Mouse (Mus musculus): ENCODE data around the gene Fanci. TPM values are rescaled to one million over a fixed set of nuclear protein-coding genes. Genes with fewer than 3 reads are reported as not detected.

The Fanci gene
- total and polyA plus RNA-seq, 2 experiments from 2014 or later, result 1.1 to 4.4 TPM

DNA sequence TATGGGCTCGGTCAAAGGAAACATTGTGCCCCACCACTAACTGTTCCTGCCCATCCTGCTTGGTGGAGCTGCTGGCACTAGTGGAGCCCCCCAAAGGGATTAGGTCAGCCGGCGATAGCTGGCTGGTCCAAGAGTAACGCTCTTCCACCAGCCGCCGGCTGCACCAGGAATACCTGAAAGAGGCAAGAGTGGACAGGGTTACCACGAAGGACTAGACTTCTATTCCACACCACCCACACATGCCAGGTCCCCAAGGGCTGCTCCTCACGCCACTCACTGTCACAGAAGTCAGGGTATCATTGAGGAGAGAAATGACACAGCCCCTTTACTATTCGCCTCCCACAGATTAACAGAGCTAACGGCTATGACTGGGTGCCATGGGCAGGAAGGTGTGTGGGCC, 70.0 kb downstream of the Fanci start:
- H3K36me3 ChIP-seq (ENCODE audit: insufficient read depth, low read length), result peaks cover 48% of the 10 kb centered on the region

GRCm38 (mm10) chr7:79463376-79464077, 71.8 kb downstream of the Fanci start:
- Histone ChIP-seq H3K9me3 (ENCODE audit: low read length) (no peaks in the 10 kb centered on the region), H3K4me3 (ENCODE audit: low read depth, low read length) (no peak overlapping the region), H3K4me2 (ENCODE audit: low read depth, low read length, poor library complexity, severe bottlenecking) (no peak overlapping the region; the same call in 1 of the 2 replicates), H3K27ac (ENCODE audit: low read depth, low read length) (no peak overlapping the region), H3K9ac (replicated peaks; ENCODE audit: low read length, poor library complexity, severe bottlenecking) (no peak overlapping the region), H3K4me1 (ENCODE audit: insufficient read depth, low read length) (peaks cover 7% of the 10 kb centered on the region; the same call in 1 of the 2 replicates), H3K27me3 (ENCODE audit: insufficient read depth, low read length) (no peaks in the 10 kb centered on the region), H3K36me3 (ENCODE audit: insufficient read depth, low read length) (peaks cover 34% of the 10 kb centered on the region)
- ATAC-seq (ENCODE audit: low FRiP score), result no peak
- TF ChIP-seq CTCF (IDR thresholded peaks at IDR 0.05), result no peak
- no peak for DNase-seq (ENCODE audit: low spot score)
- WGBS, result 81% methylated on average over 11 of the region's 11 CpGs

More for the DNA sequence above, 70.0 kb downstream of the Fanci start:
- 94% methylated on average over 10 of the region's 10 CpGs for WGBS
- ATAC-seq (ENCODE audit: low FRiP score) (no peak), DNase-seq (ENCODE audit: low spot score) (no peak)
- no peak for TF ChIP-seq CTCF (IDR thresholded peaks at IDR 0.05)
- no peak overlapping the region for H3K4me2 ChIP-seq (ENCODE audit: low read depth, low read length, poor library complexity, severe bottlenecking)
- no peaks in the 10 kb centered on the region for H3K9me3 ChIP-seq (ENCODE audit: low read length)
- peaks cover 7% of the 10 kb centered on the region; the same call in 1 of the 2 replicates for H3K4me1 ChIP-seq (ENCODE audit: insufficient read depth, low read length)
- H3K27me3 ChIP-seq (ENCODE audit: insufficient read depth, low read length), result no peaks in the 10 kb centered on the region
- H3K4me3 ChIP-seq (ENCODE audit: low read depth, low read length), result no peak overlapping the region
- H3K9ac ChIP-seq (replicated peaks; ENCODE audit: low read length, poor library complexity, severe bottlenecking), result no peak overlapping the region
- no peak overlapping the region for H3K27ac ChIP-seq (ENCODE audit: low read depth, low read length)

- Histone ChIP-seq H3K4me2 (ENCODE audit: low read depth, low read length, poor library complexity, severe bottlenecking) (peak overlapping the region; percentile 84), H3K9me3 (ENCODE audit: low read length) (no peaks in the 10 kb centered on the region), H3K4me3 (ENCODE audit: low read depth, low read length) (peak overlapping the region; percentile 92), H3K27ac (ENCODE audit: low read depth, low read length) (no peak overlapping the region), H3K4me1 (ENCODE audit: insufficient read depth, low read length) (peaks cover 7% of the 10 kb centered on the region; the same call in 1 of the 2 replicates), H3K27me3 (ENCODE audit: insufficient read depth, low read length) (no peaks in the 10 kb centered on the region), H3K9ac (replicated peaks; ENCODE audit: low read length, poor library complexity, severe bottlenecking) (peak overlapping the region; percentile 77), H3K36me3 (ENCODE audit: insufficient read depth, low read length) (peaks cover 21% of the 10 kb centered on the region)
- TF ChIP-seq CTCF (IDR thresholded peaks at IDR 0.05), result no peak
- ATAC-seq (ENCODE audit: low FRiP score) (no peak), DNase-seq (ENCODE audit: low spot score) (peak; percentile 13)
- 10% methylated on average over 46 of the region's 47 CpGs for WGBS
These were observed 73.2 kb downstream of the Fanci start for GRCm38 (mm10) chr7:79464776-79465420.

DNA sequence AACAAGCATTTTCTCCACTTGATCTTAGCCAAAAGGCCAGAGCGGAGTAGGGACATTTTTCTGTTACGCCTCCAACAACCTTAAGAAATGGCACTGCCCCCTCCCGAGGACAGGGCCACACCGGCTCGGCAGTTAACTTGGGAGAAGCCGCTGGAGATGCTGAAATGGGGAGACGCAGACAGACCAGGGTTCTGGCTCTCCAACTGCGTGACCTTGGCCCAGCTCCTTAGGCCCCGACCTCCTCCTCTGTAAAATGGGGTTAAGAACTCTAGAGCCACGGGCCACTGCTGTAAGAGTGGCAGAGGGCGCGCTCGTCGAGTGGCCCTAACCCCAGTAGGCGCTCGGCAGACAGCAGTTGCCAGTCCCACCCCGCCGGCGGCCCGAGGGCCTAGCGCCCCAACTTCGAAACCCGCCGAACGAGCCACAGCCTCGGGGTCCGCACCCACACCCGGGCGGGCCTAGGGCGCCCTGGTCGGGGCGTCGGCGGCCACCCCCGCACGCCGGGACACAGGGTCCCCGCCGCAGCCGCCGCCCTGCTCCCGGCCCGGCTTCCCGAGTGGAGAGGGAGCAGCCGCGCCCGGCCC, 73.8 kb downstream of the Fanci start:
- Histone ChIP-seq H3K9me3 (ENCODE audit: low read length) (no peaks in the 10 kb centered on the region), H3K36me3 (ENCODE audit: insufficient read depth, low read length) (peaks cover 14% of the 10 kb centered on the region), H3K27me3 (ENCODE audit: insufficient read depth, low read length) (no peaks in the 10 kb centered on the region), H3K27ac (ENCODE audit: low read depth, low read length) (peak overlapping the region; percentile 80), H3K4me2 (ENCODE audit: low read depth, low read length, poor library complexity, severe bottlenecking) (peak overlapping the region; percentile 84), H3K4me1 (ENCODE audit: insufficient read depth, low read length) (peaks cover 7% of the 10 kb centered on the region; the same call in 1 of the 2 replicates), H3K9ac (replicated peaks; ENCODE audit: low read length, poor library complexity, severe bottlenecking) (peak overlapping the region; percentile 77), H3K4me3 (ENCODE audit: low read depth, low read length) (peak overlapping the region; percentile 92)
- no peak for TF ChIP-seq CTCF (IDR thresholded peaks at IDR 0.05)
- DNase-seq (ENCODE audit: low spot score), result peak; percentile 12
- ATAC-seq (ENCODE audit: low FRiP score), result peak; percentile 59
- WGBS, result 0% methylated on average over 27 of the region's 47 CpGs

- peak; percentile 95 for ATAC-seq (ENCODE audit: low FRiP score)
- H3K4me3 ChIP-seq (ENCODE audit: low read depth, low read length), result peak within 1 kb of the TSS; percentile 92
- no peaks in the 10 kb centered on the region for H3K9me3 ChIP-seq (ENCODE audit: low read length)
- under 1% methylated on average over 62 of the region's 76 CpGs for WGBS
- peaks cover 7% of the 10 kb centered on the region for H3K36me3 ChIP-seq (ENCODE audit: insufficient read depth, low read length)
- TF ChIP-seq CTCF (IDR thresholded peaks at IDR 0.05), result peak; percentile 37; the same call in 1 of the 2 replicates
- H3K27ac ChIP-seq (ENCODE audit: low read depth, low read length), result peak within 1 kb of the TSS; percentile 80
- peaks cover 10% of the 10 kb centered on the region; the same call in 1 of the 2 replicates for H3K4me1 ChIP-seq (ENCODE audit: insufficient read depth, low read length)
- peak within 1 kb of the TSS; percentile 84 for H3K4me2 ChIP-seq (ENCODE audit: low read depth, low read length, poor library complexity, severe bottlenecking)
- DNase-seq (ENCODE audit: low spot score), result peak; percentile 97
- peak within 1 kb of the TSS; percentile 77 for H3K9ac ChIP-seq (replicated peaks; ENCODE audit: low read length, poor library complexity, severe bottlenecking)
- no peaks in the 10 kb centered on the region for H3K27me3 ChIP-seq (ENCODE audit: insufficient read depth, low read length)
These were observed 74.5 kb downstream of the Fanci start, which contains the start of gene Polg for GRCm38 (mm10) chr7:79466053-79466901. Polg (minus strand) TSS chr7:79466362.
